Mouse (Mus musculus): ENCODE results near the gene Sgsm1. TPM values are rescaled to one million over a fixed set of nuclear protein-coding genes. Genes with fewer than 3 reads are reported as not detected.

Sgsm1 gene
- polyA plus RNA-seq, 1 experiment from 2014 or later = 3.2 TPM

DNA sequence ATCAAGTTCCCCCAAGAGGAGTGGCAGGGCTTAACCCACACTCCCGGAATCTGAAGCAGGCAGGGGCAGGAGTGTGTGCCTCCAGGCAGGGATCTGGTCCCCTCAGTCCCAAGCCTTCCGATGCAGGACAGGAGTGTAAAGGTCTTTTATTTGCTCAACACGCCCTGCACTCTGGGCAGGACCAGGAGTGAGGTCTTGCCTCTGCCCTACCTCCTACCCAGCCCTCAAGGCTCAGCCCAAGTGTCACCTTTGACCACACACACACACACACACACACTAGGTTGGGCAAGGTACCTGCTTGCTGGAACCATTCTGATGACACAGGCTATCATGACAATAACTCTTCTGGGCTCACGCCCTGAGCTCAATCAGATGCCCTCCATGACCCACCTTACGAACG, 91.1 kb downstream of the Sgsm1 start:
- H3K4me1 ChIP-seq (replicated peaks; ENCODE audit: control insufficient read depth, insufficient read depth) = 0 out of 2 replicates have a peak, but pooled peaks cover 3% of the 10 kb centered on the region
- no peak overlapping the region for H3K9ac ChIP-seq (ENCODE audit: low read length)
- no peaks in the 10 kb centered on the region for H3K36me3 ChIP-seq (ENCODE audit: control insufficient read depth, insufficient read depth, low read length)
- peak overlapping the region; percentile 41 for H3K4me2 ChIP-seq (replicated peaks; ENCODE audit: low read depth)
- H3K9me3 ChIP-seq (ENCODE audit: control insufficient read depth, low read length) = no peaks in the 10 kb centered on the region
- peak overlapping the region; percentile 81 for H3K27ac ChIP-seq (replicated peaks)
- TF ChIP-seq EP300 (optimal IDR thresholded peaks at IDR 0.05) = no peak
- no peak for TF ChIP-seq CTCF (IDR thresholded peaks at IDR 0.05; ENCODE audit: low read depth)
- ATAC-seq (ENCODE audit: low FRiP score, low TSS enrichment) (peak; percentile 73), DNase-seq (ENCODE audit: low spot score) (peak; percentile 73)
- WGBS = 57% methylated on average over 6 of the region's 6 CpGs
- H3K4me3 ChIP-seq (ENCODE audit: low read depth, low read length) = peak overlapping the region; percentile 17
- no peaks in the 10 kb centered on the region for H3K27me3 ChIP-seq (ENCODE audit: control insufficient read depth, insufficient read depth, low read length)

DNA sequence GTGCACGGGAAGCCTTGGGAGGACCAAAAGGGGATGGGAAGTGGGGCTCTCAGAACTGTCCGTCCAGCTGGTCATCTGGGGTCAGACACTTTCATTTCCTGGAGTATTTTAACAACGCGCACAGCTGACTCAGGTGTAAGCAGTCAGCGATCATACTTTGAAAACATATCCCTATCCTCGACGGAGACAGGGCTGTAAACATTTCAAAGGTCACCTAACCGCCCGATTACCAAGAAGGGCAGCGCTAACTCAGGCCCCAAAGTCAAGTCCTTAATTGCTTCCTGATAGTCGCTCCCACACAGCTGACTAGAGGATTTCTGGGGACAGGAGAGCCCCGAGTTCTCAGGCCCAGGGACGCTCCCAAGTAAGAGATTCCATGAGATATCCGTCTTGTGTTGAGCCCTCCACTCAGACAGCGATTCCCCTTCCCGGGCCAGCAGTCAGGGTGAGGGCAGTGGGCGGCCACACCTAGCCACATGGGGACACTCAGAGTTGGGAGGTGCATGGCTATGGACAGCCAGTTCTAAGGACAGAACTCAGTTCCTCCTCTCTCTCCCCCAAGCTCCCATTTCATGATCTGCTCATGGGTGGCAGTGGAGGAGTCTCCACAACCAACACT, 91.9 kb downstream of the Sgsm1 start:
- H3K9ac ChIP-seq (ENCODE audit: low read length) = peak overlapping the region; percentile 35; the same call in 1 of the 2 replicates
- H3K9me3 ChIP-seq (ENCODE audit: control insufficient read depth, low read length) = no peaks in the 10 kb centered on the region
- H3K4me3 ChIP-seq (ENCODE audit: low read depth, low read length) = peak overlapping the region; percentile 17
- ATAC-seq (ENCODE audit: low FRiP score, low TSS enrichment) = no peak
- peak overlapping the region; percentile 81 for H3K27ac ChIP-seq (replicated peaks)
- DNase-seq (ENCODE audit: low spot score) = peak; percentile 62
- H3K4me1 ChIP-seq (replicated peaks; ENCODE audit: control insufficient read depth, insufficient read depth) = 0 out of 2 replicates have a peak, but pooled peaks cover 3% of the 10 kb centered on the region
- no peak for TF ChIP-seq EP300 (optimal IDR thresholded peaks at IDR 0.05)
- TF ChIP-seq CTCF (IDR thresholded peaks at IDR 0.05; ENCODE audit: low read depth) = no peak
- no peaks in the 10 kb centered on the region for H3K27me3 ChIP-seq (ENCODE audit: control insufficient read depth, insufficient read depth, low read length)
- peak overlapping the region; percentile 41 for H3K4me2 ChIP-seq (replicated peaks; ENCODE audit: low read depth)
- H3K36me3 ChIP-seq (ENCODE audit: control insufficient read depth, insufficient read depth, low read length) = no peaks in the 10 kb centered on the region
- WGBS = 47% methylated on average over 17 of the region's 17 CpGs

DNA sequence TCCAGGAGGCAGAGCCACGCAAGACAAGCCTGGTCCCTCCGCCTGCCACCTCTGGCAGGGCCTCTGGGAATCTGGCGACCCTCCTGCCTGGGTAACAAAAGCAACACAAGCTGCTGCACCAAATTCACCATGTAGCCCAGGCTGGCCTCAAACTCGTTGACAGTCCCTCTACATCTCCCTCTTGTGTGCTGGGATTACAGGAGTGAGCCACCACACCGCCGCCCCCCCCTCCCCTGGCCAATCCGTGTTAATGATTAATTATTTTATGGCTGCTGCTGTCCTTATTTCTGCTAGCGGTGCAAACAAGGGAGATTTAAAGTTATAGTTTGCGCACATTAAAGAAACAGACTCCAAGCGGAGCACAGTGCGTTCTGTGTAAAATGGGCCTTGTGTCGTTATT, 93.5 kb downstream of the Sgsm1 start:
- H3K4me2 ChIP-seq (replicated peaks; ENCODE audit: low read depth) = no peak overlapping the region
- 49% methylated on average over 12 of the region's 12 CpGs for WGBS
- no peak overlapping the region; the same call in 1 of the 2 replicates for H3K9ac ChIP-seq (ENCODE audit: low read length)
- no peaks in the 10 kb centered on the region for H3K36me3 ChIP-seq (ENCODE audit: control insufficient read depth, insufficient read depth, low read length)
- peak overlapping the region; percentile 77 for H3K27ac ChIP-seq (replicated peaks)
- ATAC-seq (ENCODE audit: low FRiP score, low TSS enrichment) (no peak), DNase-seq (ENCODE audit: low spot score) (peak; percentile 65)
- TF ChIP-seq EP300 (optimal IDR thresholded peaks at IDR 0.05) (no peak), CTCF (IDR thresholded peaks at IDR 0.05; ENCODE audit: low read depth) (no peak)
- no peaks in the 10 kb centered on the region for H3K27me3 ChIP-seq (ENCODE audit: control insufficient read depth, insufficient read depth, low read length)
- no peaks in the 10 kb centered on the region for H3K9me3 ChIP-seq (ENCODE audit: control insufficient read depth, low read length)
- no peak overlapping the region for H3K4me3 ChIP-seq (ENCODE audit: low read depth, low read length)
- H3K4me1 ChIP-seq (replicated peaks; ENCODE audit: control insufficient read depth, insufficient read depth) = 0 out of 2 replicates have a peak, but pooled peaks cover 3% of the 10 kb centered on the region

DNA sequence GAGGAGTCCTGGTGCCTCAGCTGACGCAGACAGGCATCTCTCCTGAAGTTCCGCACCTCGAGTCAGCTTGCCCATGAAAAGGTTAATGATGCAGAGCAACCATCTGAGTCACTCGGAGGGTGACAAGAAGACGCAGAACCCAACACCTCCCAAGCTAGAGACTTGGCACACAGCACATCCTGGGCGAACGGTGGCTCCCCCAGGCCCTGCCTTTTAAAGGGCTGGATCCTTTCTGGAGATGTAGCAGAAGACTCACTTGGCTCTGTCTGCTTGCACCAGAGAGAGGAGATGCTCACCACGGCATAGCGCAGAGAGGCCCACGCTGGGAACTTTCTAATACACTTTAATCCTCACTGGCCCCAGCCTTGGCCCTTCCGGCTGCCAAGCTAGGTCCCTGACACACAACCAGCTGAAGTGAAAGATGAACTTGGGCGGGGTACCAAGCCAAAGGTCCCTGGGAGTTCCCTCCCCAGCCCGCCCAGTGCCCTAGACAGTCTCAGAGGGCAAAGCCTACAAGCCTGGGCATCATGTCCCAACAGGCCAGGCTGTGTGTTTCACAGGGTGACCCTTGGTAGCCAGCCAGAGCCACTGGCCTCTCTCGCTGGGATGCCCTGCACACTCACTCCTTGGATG, 94.1 kb downstream of the Sgsm1 start:
- H3K4me2 ChIP-seq (replicated peaks; ENCODE audit: low read depth) = no peak overlapping the region; the same call in 1 of the 2 replicates
- 0 out of 2 replicates have a peak, but pooled peaks cover 3% of the 10 kb centered on the region for H3K4me1 ChIP-seq (replicated peaks; ENCODE audit: control insufficient read depth, insufficient read depth)
- 33% methylated on average over 14 of the region's 14 CpGs for WGBS
- H3K9ac ChIP-seq (ENCODE audit: low read length) = peak overlapping the region; percentile 38
- DNase-seq (ENCODE audit: low spot score) (no peak), ATAC-seq (ENCODE audit: low FRiP score, low TSS enrichment) (peak; percentile 8; the same call in 1 of the 2 replicates)
- no peaks in the 10 kb centered on the region for H3K36me3 ChIP-seq (ENCODE audit: control insufficient read depth, insufficient read depth, low read length)
- peak overlapping the region; percentile 77 for H3K27ac ChIP-seq (replicated peaks)
- no peak overlapping the region for H3K4me3 ChIP-seq (ENCODE audit: low read depth, low read length)
- TF ChIP-seq EP300 (optimal IDR thresholded peaks at IDR 0.05) (no peak), CTCF (IDR thresholded peaks at IDR 0.05; ENCODE audit: low read depth) (no peak)
- no peaks in the 10 kb centered on the region for H3K27me3 ChIP-seq (ENCODE audit: control insufficient read depth, insufficient read depth, low read length)
- H3K9me3 ChIP-seq (ENCODE audit: control insufficient read depth, low read length) = no peaks in the 10 kb centered on the region

DNA sequence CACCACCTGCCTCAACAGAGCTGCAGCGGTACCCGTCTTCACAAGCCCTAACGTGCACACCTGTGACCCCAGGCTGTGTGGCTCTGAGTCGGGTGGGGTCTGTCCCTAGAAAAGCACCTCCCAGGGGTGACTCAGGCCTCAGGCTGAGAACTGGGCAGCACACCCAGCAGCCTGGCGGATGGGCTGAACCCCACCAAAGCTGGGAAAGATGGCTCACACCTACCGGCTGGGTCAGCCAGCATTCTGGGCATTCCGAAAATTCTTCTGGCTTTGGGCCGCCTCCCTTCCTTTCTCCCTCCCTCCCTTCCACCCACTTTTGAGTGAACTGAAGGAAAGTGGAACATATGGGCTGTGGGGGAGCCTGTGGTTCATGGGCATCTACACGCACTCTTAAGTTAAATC, 95.0 kb downstream of the Sgsm1 start:
- TF ChIP-seq CTCF (IDR thresholded peaks at IDR 0.05; ENCODE audit: low read depth) (no peak), EP300 (optimal IDR thresholded peaks at IDR 0.05) (no peak)
- WGBS = 65% methylated on average over 9 of the region's 9 CpGs
- no peak overlapping the region for H3K9ac ChIP-seq (ENCODE audit: low read length)
- H3K27me3 ChIP-seq (ENCODE audit: control insufficient read depth, insufficient read depth, low read length) = no peaks in the 10 kb centered on the region
- ATAC-seq (ENCODE audit: low FRiP score, low TSS enrichment) (no peak), DNase-seq (ENCODE audit: low spot score) (no peak)
- H3K4me1 ChIP-seq (replicated peaks; ENCODE audit: control insufficient read depth, insufficient read depth) = 0 out of 2 replicates have a peak, but pooled peaks cover 3% of the 10 kb centered on the region
- H3K9me3 ChIP-seq (ENCODE audit: control insufficient read depth, low read length) = no peaks in the 10 kb centered on the region
- H3K27ac ChIP-seq (replicated peaks) = peak overlapping the region; percentile 77
- H3K4me3 ChIP-seq (ENCODE audit: low read depth, low read length) = no peak overlapping the region
- H3K36me3 ChIP-seq (ENCODE audit: control insufficient read depth, insufficient read depth, low read length) = no peaks in the 10 kb centered on the region
- H3K4me2 ChIP-seq (replicated peaks; ENCODE audit: low read depth) = no peak overlapping the region

DNA sequence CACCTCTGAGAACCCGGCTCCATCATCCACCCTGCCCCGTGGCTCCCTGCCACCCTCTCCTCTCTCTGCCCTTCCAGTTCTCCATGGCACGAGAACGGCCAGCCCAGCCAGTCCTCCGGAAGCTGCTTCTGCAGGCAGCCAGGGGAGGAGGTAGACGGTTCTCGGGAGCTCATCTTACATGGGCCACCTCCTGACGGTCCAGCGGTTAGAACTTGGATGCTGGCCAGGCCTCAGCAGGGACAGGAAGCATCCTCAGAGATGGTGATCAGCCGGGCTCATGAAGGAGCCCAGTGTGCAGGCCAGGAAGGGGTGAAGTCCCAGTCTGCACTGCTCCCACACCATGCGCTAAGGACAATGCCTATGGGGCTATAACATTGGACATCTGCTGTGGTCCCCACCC, 96.1 kb downstream of the Sgsm1 start:
- 41% methylated on average over 11 of the region's 11 CpGs for WGBS
- ATAC-seq (ENCODE audit: low FRiP score, low TSS enrichment) (no peak), DNase-seq (ENCODE audit: low spot score) (no peak)
- TF ChIP-seq EP300 (optimal IDR thresholded peaks at IDR 0.05) (no peak), CTCF (IDR thresholded peaks at IDR 0.05; ENCODE audit: low read depth) (no peak)
- Histone ChIP-seq H3K9me3 (ENCODE audit: control insufficient read depth, low read length) (no peaks in the 10 kb centered on the region), H3K27ac (replicated peaks) (no peak overlapping the region), H3K4me2 (replicated peaks; ENCODE audit: low read depth) (no peak overlapping the region), H3K27me3 (ENCODE audit: control insufficient read depth, insufficient read depth, low read length) (no peaks in the 10 kb centered on the region), H3K9ac (ENCODE audit: low read length) (no peak overlapping the region), H3K4me3 (ENCODE audit: low read depth, low read length) (no peak overlapping the region), H3K4me1 (replicated peaks; ENCODE audit: control insufficient read depth, insufficient read depth) (peaks cover 4% of the 10 kb centered on the region; the same call in 1 of the 2 replicates), H3K36me3 (ENCODE audit: control insufficient read depth, insufficient read depth, low read length) (no peaks in the 10 kb centered on the region)

Measured in stomach, postnatal 0 days (tissue).